Mouse (Mus musculus) lung, adult 2 months (tissue): ENCODE measurements around the gene Gm20696.

Source experiments
- CTCF ChIP-seq: fragments of 200-500 bp; IDR thresholded peaks from 2 replicates; pipeline ENCODE4 v1.5.1; 2011; ENCODE audit warnings: mild to moderate bottlenecking, low read length, control low read depth; ENCODE audit not compliant: insufficient read depth
- POLR2A ChIP-seq: fragments of 200-500 bp; IDR thresholded peaks from 2 replicates; pipeline ENCODE4 v1.6.1; 2011; ENCODE audit warnings: low read depth, mild to moderate bottlenecking, control low read depth, low read length, borderline replicate concordance; ENCODE audit errors: extremely low read depth

- TF ChIP-seq POLR2A (peak; percentile 43; the same call in 1 of the 2 replicates), CTCF (no peak)
Observed at GRCm38 (mm10) chr6:99522359-99523108, 144.1 kb downstream of the Gm20696 start, which contains the start of gene Foxp1.
